Mouse (Mus musculus) T-helper 17 cell (primary cell): ENCODE measurements around the gene Ceacam13.
"Not testable (repeated sequence)": the region's sequence is repeated elsewhere in the genome, so short reads cannot be mapped to it uniquely, and the experiment has no call there.

Experiments
- in situ Hi-C, 2 experiments: fragments of 300-600 bp; cut with MboI, MseI; formaldehyde crosslinking; loops; 1 replicate in 1 of 2; 2 replicates in 1 of 2; pipeline ENCODE4 v1.15.1; 2025; ENCODE audit warnings: high pct_unique_total_duplicates in 2 of 2

The Ceacam13 gene

DNA sequence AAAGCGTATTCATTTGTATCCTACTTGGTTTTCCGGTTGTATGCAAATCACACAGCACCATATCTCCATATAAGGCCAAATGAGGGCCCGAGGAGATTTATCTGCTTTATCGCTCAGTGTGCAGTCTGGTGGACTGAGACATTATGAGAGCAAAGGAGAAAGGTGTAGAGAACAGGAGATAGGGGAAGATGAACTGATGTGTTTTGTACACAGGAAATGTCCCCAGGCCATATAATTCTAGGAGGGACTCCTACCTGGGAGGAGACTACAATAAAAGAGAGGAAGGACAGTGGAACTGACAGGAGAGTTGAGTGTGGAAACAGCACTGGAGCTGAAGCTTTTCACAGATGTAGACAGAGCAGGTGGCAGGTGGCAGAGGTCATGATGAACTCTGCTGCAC, at the start of gene Ceacam13:
Gene Ceacam13 (plus strand): TSS at position 301 of the 400 bp plus-strand sequence.
- in situ Hi-C loops = no loop called here

DNA sequence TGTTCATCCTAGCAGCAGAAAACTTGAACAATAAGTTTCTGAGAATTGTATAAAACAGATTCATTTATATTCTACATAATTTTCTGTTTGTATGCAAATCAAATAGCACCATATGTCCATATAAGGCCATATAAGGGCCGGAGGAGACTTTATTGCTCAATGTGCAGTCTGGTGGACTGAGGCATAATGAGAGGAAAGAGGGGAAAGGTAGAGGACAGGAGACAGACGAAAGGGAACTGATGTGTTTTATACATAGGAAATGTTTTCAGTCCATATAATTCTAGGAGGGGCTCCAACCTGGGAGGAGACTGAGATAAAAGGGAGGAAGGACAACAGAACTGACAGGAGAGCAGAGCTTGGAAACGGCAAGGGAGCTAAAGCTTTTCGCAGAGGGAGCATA, 37.9 kb upstream of the Ceacam13 start, which contains the start of gene Ceacam11:
Gene Ceacam11 (plus strand): TSS at position 301 of the 400 bp plus-strand sequence.
- in situ Hi-C loops = loop anchor here in 1 of 2 experiments (10.0 kb wide), 1 partner anchor 713 kb away; the partner anchor contains the start of gene Psg20

DNA sequence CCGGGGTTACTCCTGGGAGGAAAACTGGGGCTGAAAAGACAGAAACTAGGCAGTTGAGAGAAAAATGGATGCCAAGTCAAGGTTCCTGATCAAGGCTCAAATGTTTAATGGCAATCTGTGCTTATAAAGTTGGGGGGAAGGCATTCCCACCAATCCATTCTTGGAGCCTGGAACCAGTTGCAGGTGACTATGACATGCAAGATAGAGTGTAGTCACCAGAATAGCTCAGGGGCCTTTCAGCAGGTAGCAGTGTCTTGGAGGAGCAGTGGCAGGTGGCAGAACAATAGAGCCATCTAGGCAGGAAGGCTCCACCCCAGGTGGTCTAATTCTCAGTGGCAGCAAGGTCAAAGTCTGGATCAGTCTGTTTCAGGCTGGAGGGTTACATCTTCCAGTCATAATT, 8.6 kb upstream of the Ceacam13 start:
- in situ Hi-C loops = not testable (repeated sequence)

DNA sequence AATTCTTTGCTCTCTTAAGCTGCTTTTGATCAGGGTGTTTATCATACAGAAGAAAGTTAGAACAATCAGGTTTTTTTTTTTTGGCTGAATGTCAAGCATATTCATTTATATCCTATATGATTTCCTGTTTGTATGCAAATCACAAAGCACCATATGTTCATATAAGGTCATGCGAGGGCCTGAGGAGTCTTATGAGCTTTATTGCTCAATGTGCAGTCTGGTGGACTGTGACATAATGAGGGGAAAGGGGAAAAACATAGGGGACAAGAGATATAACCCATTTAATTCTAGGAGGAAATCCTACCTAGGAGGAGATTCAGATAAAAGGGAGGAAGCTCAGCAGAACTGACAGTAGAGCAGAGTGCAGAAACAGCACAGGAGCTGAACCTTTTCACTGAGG, 55.9 kb downstream of the Ceacam13 start, which contains the start of gene Ceacam12:
Gene Ceacam12 (plus strand): TSS at position 301 of the 400 bp plus-strand sequence.
- in situ Hi-C loops = no loop called here
